Mouse (Mus musculus): ENCODE measurements around the gene Sectm1a. TPM values are rescaled to one million over a fixed set of nuclear protein-coding genes. Genes with fewer than 3 reads are reported as not detected.
A peak's percentile ranks its signal among the peaks of the same experiment; 100 is the strongest.
"Not testable (repeated sequence)": the region's sequence is repeated elsewhere in the genome, so short reads cannot be mapped to it uniquely, and the experiment has no call there.

Sectm1a gene
- polyA plus RNA-seq, 1 experiment: 8.9 TPM

DNA sequence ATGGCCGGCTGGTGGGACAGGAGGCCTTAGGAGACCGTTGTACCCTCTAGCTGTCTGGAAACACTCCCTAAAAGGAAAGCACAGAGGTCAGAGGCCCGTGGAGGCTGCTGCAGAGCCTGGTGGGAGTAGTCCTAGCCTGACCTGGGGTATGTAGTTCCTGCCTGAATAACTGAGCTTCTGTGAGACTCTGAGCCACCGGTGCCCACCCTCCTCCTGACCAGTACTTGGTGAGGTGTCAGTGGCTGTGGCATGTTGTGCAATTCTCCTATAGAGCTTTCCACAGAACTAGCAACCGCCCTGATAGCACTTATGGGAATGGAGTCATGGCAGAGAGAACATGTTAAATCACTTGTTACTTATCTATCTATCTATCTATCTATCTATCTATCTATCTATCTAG lies 5.4 kb downstream of the Sectm1a start:
- no peak overlapping the region for H3K27ac ChIP-seq (ENCODE audit: control insufficient read depth, insufficient read depth, low read depth, low read length)
- TF ChIP-seq POLR2A (IDR thresholded peaks at IDR 0.05; ENCODE audit: control insufficient read depth, low read depth, low read length) (no peak), CTCF (IDR thresholded peaks at IDR 0.05; ENCODE audit: control insufficient read depth, insufficient read depth, insufficient replicate concordance, low read depth, low read length) (no peak)

DNA sequence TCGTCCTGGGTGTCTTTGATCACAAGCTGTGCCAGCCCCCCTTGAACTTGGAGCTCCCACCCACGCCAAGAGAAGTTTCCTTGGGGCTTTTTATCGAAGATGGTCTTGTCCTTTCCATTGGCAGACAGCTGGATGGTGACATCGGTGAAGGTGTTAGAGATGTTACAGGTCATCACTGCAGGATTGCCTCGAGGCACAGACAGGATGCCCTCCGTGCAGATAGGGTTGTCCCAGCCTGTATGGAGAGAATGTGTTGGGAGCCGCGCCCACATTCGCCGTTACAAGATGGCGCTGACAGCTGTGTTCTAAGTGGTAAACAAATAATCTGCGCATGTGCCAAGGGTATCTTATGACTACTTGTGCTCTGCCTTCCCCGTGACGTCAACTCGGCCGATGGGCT lies 11.4 kb downstream of the Sectm1a start:
- not testable (repeated sequence) for H3K27me3 ChIP-seq (ENCODE audit: control insufficient read depth, insufficient read depth, low read length); H3K27ac ChIP-seq (ENCODE audit: control insufficient read depth, insufficient read depth, low read depth, low read length); H3K4me1 ChIP-seq (ENCODE audit: control insufficient read depth, insufficient read depth, low read length); H3K36me3 ChIP-seq (ENCODE audit: control insufficient read depth, insufficient read depth, low read length)
- H3K4me3 ChIP-seq (ENCODE audit: control insufficient read depth, low read depth, low read length): peak overlapping the region; percentile 60

More for the DNA sequence above, 5.4 kb downstream of the Sectm1a start:
- no peaks in the 10 kb centered on the region for H3K27me3 ChIP-seq (ENCODE audit: control insufficient read depth, insufficient read depth, low read length)
- H3K4me3 ChIP-seq (ENCODE audit: control insufficient read depth, low read depth, low read length): no peak overlapping the region
- H3K36me3 ChIP-seq (ENCODE audit: control insufficient read depth, insufficient read depth, low read length): no peaks in the 10 kb centered on the region
- H3K4me1 ChIP-seq (ENCODE audit: control insufficient read depth, insufficient read depth, low read length): no peaks in the 10 kb centered on the region

DNA sequence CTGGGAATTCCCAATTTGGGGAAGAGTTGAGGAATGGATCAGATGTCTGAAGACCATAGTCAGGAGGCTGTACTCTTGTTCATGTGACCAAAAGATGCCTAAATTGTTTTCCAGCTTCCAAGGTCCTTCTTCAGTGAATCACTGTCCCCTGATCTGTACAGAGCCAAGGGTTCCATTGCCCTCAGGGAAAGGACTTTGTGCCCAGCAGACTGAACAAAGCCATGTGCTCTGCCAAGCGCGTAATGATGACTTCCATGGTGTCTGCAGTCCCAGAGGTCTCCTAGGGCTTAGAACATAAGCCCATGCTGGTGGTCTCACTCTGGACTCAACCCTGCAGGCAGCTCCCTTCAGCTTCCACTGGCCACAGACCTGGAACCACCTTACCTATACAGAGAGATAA lies 13.1 kb downstream of the Sectm1a start:
- no peaks in the 10 kb centered on the region for H3K4me1 ChIP-seq (ENCODE audit: control insufficient read depth, insufficient read depth, low read length)
- TF ChIP-seq POLR2A (IDR thresholded peaks at IDR 0.05; ENCODE audit: control insufficient read depth, low read depth, low read length): no peak
- TF ChIP-seq CTCF (IDR thresholded peaks at IDR 0.05; ENCODE audit: control insufficient read depth, insufficient read depth, insufficient replicate concordance, low read depth, low read length): no peak
- H3K4me3 ChIP-seq (ENCODE audit: control insufficient read depth, low read depth, low read length): peak overlapping the region; percentile 60
- H3K27ac ChIP-seq (ENCODE audit: control insufficient read depth, insufficient read depth, low read depth, low read length): no peak overlapping the region
- H3K36me3 ChIP-seq (ENCODE audit: control insufficient read depth, insufficient read depth, low read length): no peaks in the 10 kb centered on the region
- H3K27me3 ChIP-seq (ENCODE audit: control insufficient read depth, insufficient read depth, low read length): no peaks in the 10 kb centered on the region

DNA sequence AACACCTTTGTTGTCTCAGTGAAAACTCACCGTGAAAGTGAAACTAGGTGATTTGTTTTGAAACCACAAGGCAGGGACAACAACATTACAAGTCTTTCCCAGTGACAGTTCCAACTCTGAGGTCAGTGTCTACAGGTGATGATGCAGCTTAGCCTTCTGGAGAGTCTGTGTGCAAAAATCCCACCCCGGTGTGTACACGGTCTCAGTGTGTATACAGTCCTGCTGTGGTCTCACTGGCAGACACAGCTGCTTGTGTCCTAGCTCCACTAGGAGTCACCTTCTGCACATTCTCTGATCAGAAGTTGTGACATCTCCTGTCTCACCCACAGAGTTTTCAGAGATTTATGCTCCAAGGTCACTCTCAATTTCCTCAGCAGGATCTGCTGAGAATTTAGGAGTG lies 16.8 kb downstream of the Sectm1a start:
- TF ChIP-seq CTCF (IDR thresholded peaks at IDR 0.05; ENCODE audit: control insufficient read depth, insufficient read depth, insufficient replicate concordance, low read depth, low read length) (no peak; the same call in 1 of the 2 replicates), POLR2A (IDR thresholded peaks at IDR 0.05; ENCODE audit: control insufficient read depth, low read depth, low read length) (no peak)
- no peaks in the 10 kb centered on the region for H3K4me1 ChIP-seq (ENCODE audit: control insufficient read depth, insufficient read depth, low read length)
- no peak overlapping the region for H3K27ac ChIP-seq (ENCODE audit: control insufficient read depth, insufficient read depth, low read depth, low read length)
- no peak overlapping the region for H3K4me3 ChIP-seq (ENCODE audit: control insufficient read depth, low read depth, low read length)
- H3K36me3 ChIP-seq (ENCODE audit: control insufficient read depth, insufficient read depth, low read length): no peaks in the 10 kb centered on the region
- no peaks in the 10 kb centered on the region for H3K27me3 ChIP-seq (ENCODE audit: control insufficient read depth, insufficient read depth, low read length)

DNA sequence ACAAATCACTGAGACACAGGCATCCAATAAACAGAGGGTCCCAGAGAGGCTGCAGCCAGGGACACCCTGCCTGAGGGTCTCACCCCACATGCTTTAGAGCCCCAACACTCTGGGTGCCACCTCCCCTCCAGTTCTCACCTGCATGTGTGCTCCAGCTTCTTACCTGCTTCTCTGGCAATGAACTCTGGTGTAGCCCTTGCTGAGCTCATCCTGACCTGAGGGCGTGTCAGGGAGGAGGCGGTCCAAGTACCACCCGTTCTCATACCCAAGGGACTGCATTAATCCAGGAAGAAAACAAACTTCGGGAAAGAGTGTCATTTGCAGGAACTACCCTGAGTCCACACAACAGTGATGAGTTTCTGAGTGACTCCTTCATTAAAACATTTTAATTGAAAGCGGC lies 17.6 kb downstream of the Sectm1a start, which contains the start of gene Sectm1b:
Sectm1b (minus strand) TSS at position 191 of the 400 bp plus-strand sequence.
- Histone ChIP-seq H3K27me3 (ENCODE audit: control insufficient read depth, insufficient read depth, low read length) (no peaks in the 10 kb centered on the region), H3K36me3 (ENCODE audit: control insufficient read depth, insufficient read depth, low read length) (no peaks in the 10 kb centered on the region), H3K4me1 (ENCODE audit: control insufficient read depth, insufficient read depth, low read length) (no peaks in the 10 kb centered on the region), H3K4me3 (ENCODE audit: control insufficient read depth, low read depth, low read length) (no peak within 1 kb of the TSS), H3K27ac (ENCODE audit: control insufficient read depth, insufficient read depth, low read depth, low read length) (no peak within 1 kb of the TSS)
- no peak for TF ChIP-seq CTCF (IDR thresholded peaks at IDR 0.05; ENCODE audit: control insufficient read depth, insufficient read depth, insufficient replicate concordance, low read depth, low read length)
- no peak for TF ChIP-seq POLR2A (IDR thresholded peaks at IDR 0.05; ENCODE audit: control insufficient read depth, low read depth, low read length)

DNA sequence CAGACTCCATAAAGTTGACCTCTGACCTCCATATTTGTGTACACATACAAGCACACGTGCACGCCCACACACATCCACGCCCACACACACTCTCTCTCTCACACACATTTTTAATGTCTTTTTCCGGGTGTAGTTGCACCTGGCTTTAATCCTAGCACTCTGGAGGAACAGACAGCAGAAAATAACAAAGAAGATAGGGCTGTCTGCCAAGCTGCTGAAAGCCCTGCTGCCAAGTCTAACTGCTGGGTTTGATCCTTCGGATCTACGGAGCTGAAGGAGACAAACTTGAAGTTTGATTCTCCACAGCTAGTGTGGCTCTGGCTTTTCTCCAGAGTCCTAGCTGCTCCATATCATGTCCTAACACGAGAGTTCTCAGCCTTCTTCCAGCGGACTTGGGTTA lies 19.4 kb downstream of the Sectm1a start:
- Histone ChIP-seq H3K4me3 (ENCODE audit: control insufficient read depth, low read depth, low read length) (no peak overlapping the region), H3K36me3 (ENCODE audit: control insufficient read depth, insufficient read depth, low read length) (no peaks in the 10 kb centered on the region), H3K4me1 (ENCODE audit: control insufficient read depth, insufficient read depth, low read length) (no peaks in the 10 kb centered on the region), H3K27ac (ENCODE audit: control insufficient read depth, insufficient read depth, low read depth, low read length) (no peak overlapping the region), H3K27me3 (ENCODE audit: control insufficient read depth, insufficient read depth, low read length) (no peaks in the 10 kb centered on the region)
- TF ChIP-seq POLR2A (IDR thresholded peaks at IDR 0.05; ENCODE audit: control insufficient read depth, low read depth, low read length) (no peak), CTCF (IDR thresholded peaks at IDR 0.05; ENCODE audit: control insufficient read depth, insufficient read depth, insufficient replicate concordance, low read depth, low read length) (no peak)

DNA sequence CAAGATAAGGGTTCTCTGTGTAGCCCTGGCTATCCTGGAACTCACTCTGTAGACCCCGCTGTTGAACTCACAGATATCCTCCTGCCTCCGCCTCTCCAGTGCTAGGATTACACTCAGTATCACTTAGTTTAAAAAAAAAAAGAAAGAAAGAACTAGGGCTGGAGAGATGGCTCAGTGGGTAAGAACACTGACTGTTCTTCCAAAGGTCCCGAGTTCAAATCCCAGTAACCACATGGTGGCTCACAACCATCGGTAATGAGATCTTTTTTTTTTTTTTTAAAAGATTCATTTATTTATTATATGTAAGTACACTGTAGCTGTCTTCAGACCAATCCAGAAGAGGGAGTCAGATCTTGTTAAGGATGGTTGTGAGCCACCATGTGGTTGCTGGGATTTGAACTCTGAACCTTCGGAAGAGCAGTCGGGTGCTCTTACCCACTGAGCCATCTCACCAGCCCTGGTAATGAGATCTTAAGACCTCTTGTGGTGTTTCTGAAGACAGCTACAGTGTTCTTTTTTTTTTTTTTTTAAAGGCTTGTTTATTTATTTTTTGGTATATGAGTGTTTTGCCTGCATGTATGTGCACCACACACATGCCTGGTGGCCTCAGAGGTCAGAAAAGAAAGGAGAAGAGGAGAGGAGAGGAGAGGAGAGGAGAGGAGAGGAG lies 20.5 kb downstream of the Sectm1a start:
- H3K27me3 ChIP-seq (ENCODE audit: control insufficient read depth, insufficient read depth, low read length); H3K27ac ChIP-seq (ENCODE audit: control insufficient read depth, insufficient read depth, low read depth, low read length); H3K36me3 ChIP-seq (ENCODE audit: control insufficient read depth, insufficient read depth, low read length); H3K4me3 ChIP-seq (ENCODE audit: control insufficient read depth, low read depth, low read length); H3K4me1 ChIP-seq (ENCODE audit: control insufficient read depth, insufficient read depth, low read length): not testable (repeated sequence)

DNA sequence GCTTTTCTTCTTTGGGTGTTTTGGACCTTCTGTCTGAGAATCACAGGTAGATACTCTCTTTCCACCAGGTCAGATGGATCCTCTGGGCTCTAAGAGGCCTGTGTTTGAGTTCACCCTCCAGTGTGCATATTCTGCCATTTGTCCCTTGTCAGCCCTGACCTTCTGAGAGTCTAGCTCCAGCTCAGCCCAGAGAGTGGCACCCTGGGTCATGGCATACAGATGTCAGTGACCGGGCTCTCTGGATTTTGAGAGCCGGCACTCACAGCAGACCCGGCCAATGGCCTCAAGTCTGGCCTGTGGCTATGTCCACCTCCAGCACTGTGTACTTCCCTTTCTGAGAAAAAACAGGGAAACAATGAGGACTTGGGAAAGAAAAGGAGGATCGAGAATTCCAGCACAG lies 21.5 kb downstream of the Sectm1a start:
- Histone ChIP-seq H3K4me3 (ENCODE audit: control insufficient read depth, low read depth, low read length) (no peak overlapping the region), H3K36me3 (ENCODE audit: control insufficient read depth, insufficient read depth, low read length) (no peaks in the 10 kb centered on the region), H3K27ac (ENCODE audit: control insufficient read depth, insufficient read depth, low read depth, low read length) (no peak overlapping the region), H3K4me1 (ENCODE audit: control insufficient read depth, insufficient read depth, low read length) (no peaks in the 10 kb centered on the region), H3K27me3 (ENCODE audit: control insufficient read depth, insufficient read depth, low read length) (no peaks in the 10 kb centered on the region)
- TF ChIP-seq POLR2A (IDR thresholded peaks at IDR 0.05; ENCODE audit: control insufficient read depth, low read depth, low read length): no peak
- TF ChIP-seq CTCF (IDR thresholded peaks at IDR 0.05; ENCODE audit: control insufficient read depth, insufficient read depth, insufficient replicate concordance, low read depth, low read length): no peak
